Mouse (Mus musculus): Measurements from ENCODE around the gene Kif13a. TPM values are rescaled to one million over a fixed set of nuclear protein-coding genes. Genes with fewer than 3 reads are reported as not detected.
A peak's percentile ranks its signal among the peaks of the same experiment; 100 is the strongest.

The Kif13a gene
- polyA plus RNA-seq, 1 experiment from 2014 or later = 10.1 TPM

DNA sequence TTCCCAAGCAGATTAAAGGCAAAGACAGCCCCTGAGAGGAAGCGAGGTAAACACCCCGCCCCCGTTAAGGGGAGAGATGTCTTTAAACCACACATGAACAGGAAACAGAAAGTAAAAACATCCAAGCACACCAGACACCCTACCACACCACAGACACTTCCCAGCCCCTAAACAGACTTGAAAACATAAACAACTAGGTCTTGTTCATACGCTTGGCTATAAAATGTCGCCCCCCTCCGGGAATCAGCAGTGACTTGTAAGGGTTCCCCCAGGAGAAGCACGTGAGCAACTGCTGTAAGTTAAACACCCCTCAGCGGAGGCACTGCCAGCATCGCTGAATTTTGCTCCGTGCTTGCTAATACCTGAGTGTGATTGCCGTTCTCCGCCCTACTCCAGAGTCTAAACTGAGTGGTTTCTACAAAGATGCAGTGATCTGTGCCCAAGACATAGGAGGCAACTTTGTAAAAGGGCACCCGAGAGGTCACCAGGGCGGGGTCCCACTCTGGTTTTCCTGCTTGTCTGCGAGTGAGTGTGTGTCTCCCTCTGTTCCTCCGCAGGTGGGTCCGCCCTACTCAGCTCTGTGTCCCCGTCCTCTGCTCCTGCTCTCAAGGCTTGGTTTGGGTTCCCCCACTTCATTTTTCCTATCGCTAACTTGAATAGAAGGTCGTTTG is 193.7 kb downstream of the Kif13a start:
- H3K4me1 ChIP-seq (ENCODE audit: insufficient read depth, low read length) = peaks cover 9% of the 10 kb centered on the region; the same call in 1 of the 2 replicates
- peak; percentile 74 for ATAC-seq (ENCODE audit: low FRiP score, low TSS enrichment)
- peak overlapping the region; percentile 91 for H3K4me2 ChIP-seq (replicated peaks; ENCODE audit: low read depth, low read length)
- peak overlapping the region; percentile 65 for H3K9ac ChIP-seq (replicated peaks; ENCODE audit: low read length)
- H3K27me3 ChIP-seq (ENCODE audit: insufficient read depth, low read length) = no peaks in the 10 kb centered on the region
- no peaks in the 10 kb centered on the region for H3K9me3 ChIP-seq (ENCODE audit: low read length)
- 0% methylated on average over 20 of the region's 20 CpGs for WGBS
- peak overlapping the region; percentile 59 for H3K4me3 ChIP-seq (ENCODE audit: low read length)
- H3K27ac ChIP-seq (ENCODE audit: low read length) = peak overlapping the region; percentile 1; the same call in 1 of the 2 replicates
- no peaks in the 10 kb centered on the region for H3K36me3 ChIP-seq (ENCODE audit: insufficient read depth, low read length)

GRCm38 (mm10) chr13:46735219-46735807 is 194.4 kb downstream of the Kif13a start:
- Histone ChIP-seq H3K4me3 (ENCODE audit: low read length) (peak overlapping the region; percentile 59), H3K27me3 (ENCODE audit: insufficient read depth, low read length) (no peaks in the 10 kb centered on the region), H3K27ac (ENCODE audit: low read length) (peak overlapping the region; percentile 1; the same call in 1 of the 2 replicates), H3K4me1 (ENCODE audit: insufficient read depth, low read length) (peaks cover 9% of the 10 kb centered on the region; the same call in 1 of the 2 replicates), H3K36me3 (ENCODE audit: insufficient read depth, low read length) (no peaks in the 10 kb centered on the region), H3K9ac (replicated peaks; ENCODE audit: low read length) (peak overlapping the region; percentile 65), H3K9me3 (ENCODE audit: low read length) (no peaks in the 10 kb centered on the region), H3K4me2 (replicated peaks; ENCODE audit: low read depth, low read length) (peak overlapping the region; percentile 91)
- WGBS = 38% methylated on average over 11 of the region's 11 CpGs
- ATAC-seq (ENCODE audit: low FRiP score, low TSS enrichment) = no peak

- Histone ChIP-seq H3K9ac (replicated peaks; ENCODE audit: low read length) (no peak overlapping the region), H3K27me3 (ENCODE audit: insufficient read depth, low read length) (no peaks in the 10 kb centered on the region), H3K36me3 (ENCODE audit: insufficient read depth, low read length) (no peaks in the 10 kb centered on the region), H3K4me2 (replicated peaks; ENCODE audit: low read depth, low read length) (no peak overlapping the region), H3K4me3 (ENCODE audit: low read length) (no peak overlapping the region), H3K27ac (ENCODE audit: low read length) (no peak overlapping the region), H3K4me1 (ENCODE audit: insufficient read depth, low read length) (peaks cover 10% of the 10 kb centered on the region), H3K9me3 (ENCODE audit: low read length) (no peaks in the 10 kb centered on the region)
- 57% methylated on average over 2 of the region's 2 CpGs for WGBS
- no peak for ATAC-seq (ENCODE audit: low FRiP score, low TSS enrichment)
Observed at GRCm38 (mm10) chr13:46729998-46730397, 199.7 kb downstream of the Kif13a start.

GRCm38 (mm10) chr13:46728411-46728810 is 201.3 kb downstream of the Kif13a start:
- Histone ChIP-seq H3K9ac (replicated peaks; ENCODE audit: low read length) (peak overlapping the region; percentile 59), H3K27ac (ENCODE audit: low read length) (peak overlapping the region; percentile 96), H3K27me3 (ENCODE audit: insufficient read depth, low read length) (no peaks in the 10 kb centered on the region), H3K4me3 (ENCODE audit: low read length) (peak overlapping the region; percentile 99), H3K36me3 (ENCODE audit: insufficient read depth, low read length) (no peaks in the 10 kb centered on the region), H3K9me3 (ENCODE audit: low read length) (no peaks in the 10 kb centered on the region), H3K4me2 (replicated peaks; ENCODE audit: low read depth, low read length) (peak overlapping the region; percentile 65), H3K4me1 (ENCODE audit: insufficient read depth, low read length) (peaks cover 19% of the 10 kb centered on the region)
- 25% methylated on average over 5 of the region's 5 CpGs for WGBS
- ATAC-seq (ENCODE audit: low FRiP score, low TSS enrichment) = peak; percentile 7; the same call in 1 of the 2 replicates

DNA sequence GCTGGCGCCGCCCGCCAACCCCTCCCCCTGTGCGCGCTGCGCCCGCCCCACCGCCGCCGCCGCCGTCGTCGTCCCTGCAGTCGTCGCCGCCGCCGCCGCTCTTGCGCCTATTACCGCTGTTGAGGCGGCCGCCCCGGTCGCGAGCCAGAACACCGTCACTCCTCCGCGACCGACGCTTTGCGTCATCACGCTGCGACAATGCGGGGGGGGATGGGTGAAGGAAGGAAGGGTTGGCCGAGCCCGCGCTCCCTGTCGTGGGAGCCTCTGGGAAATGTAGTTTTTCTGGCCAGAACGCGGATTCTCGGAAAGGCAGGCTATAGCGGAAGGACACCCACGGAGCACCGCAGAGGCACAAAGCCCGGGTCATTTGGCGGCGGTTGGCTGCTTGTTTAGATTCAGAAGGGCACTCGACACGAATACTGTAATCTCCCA is 201.8 kb downstream of the Kif13a start, which contains the start of gene Nup153:
Gene Nup153 (minus strand): TSS at position 104 of the 432 bp plus-strand sequence.
- WGBS = 0% methylated on average over 33 of the region's 51 CpGs
- no peaks in the 10 kb centered on the region for H3K9me3 ChIP-seq (ENCODE audit: low read length)
- peaks cover 19% of the 10 kb centered on the region for H3K4me1 ChIP-seq (ENCODE audit: insufficient read depth, low read length)
- no peaks in the 10 kb centered on the region for H3K27me3 ChIP-seq (ENCODE audit: insufficient read depth, low read length)
- peak within 1 kb of the TSS; percentile 96 for H3K9ac ChIP-seq (replicated peaks; ENCODE audit: low read length)
- H3K4me2 ChIP-seq (replicated peaks; ENCODE audit: low read depth, low read length) = peak within 1 kb of the TSS; percentile 80
- peak within 1 kb of the TSS; percentile 96 for H3K27ac ChIP-seq (ENCODE audit: low read length)
- peak; percentile 95 for ATAC-seq (ENCODE audit: low FRiP score, low TSS enrichment)
- peak within 1 kb of the TSS; percentile 99 for H3K4me3 ChIP-seq (ENCODE audit: low read length)
- H3K36me3 ChIP-seq (ENCODE audit: insufficient read depth, low read length) = no peaks in the 10 kb centered on the region

DNA sequence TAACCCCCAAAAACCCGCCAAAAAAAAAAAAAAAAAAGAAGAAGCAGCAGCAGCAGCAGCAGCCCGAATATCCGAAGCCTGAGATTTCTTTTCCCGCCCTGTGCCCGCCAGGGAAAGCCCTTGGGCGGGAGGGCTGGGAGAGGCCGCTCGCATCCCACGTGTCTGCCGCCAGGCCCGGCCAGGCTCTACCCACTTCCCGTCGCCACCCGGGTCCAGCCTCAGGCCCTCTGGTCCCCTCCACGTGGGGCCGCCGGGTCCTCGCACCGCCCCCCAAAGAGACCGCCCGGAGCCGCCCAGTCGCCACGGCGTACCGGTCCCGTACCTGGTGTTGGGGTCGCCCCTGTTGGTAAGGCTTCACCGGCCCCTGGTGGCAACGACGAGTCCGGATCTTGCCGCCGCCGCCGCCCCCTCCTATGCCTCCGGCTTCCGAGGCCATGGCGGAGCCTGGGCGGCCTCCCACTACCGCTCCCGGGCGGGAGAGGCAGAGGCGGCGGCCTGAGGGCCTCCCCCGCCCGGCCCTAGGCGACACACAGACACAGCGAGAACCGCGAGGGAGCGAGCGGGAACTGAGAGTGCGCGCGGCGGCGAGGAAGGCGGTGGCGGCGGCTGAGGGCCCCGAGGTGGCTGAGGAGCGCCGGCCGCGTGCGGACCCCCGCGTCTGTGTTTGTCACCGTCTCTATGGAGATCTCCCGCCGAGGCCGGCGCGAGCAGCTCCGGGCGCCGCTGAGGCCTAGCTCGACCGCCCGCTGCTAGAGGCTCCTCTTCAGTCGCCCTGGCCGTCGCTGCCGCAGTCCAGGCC is 202.4 kb downstream of the Kif13a start:
- WGBS = under 1% methylated on average over 65 of the region's 85 CpGs
- peaks cover 19% of the 10 kb centered on the region for H3K4me1 ChIP-seq (ENCODE audit: insufficient read depth, low read length)

DNA sequence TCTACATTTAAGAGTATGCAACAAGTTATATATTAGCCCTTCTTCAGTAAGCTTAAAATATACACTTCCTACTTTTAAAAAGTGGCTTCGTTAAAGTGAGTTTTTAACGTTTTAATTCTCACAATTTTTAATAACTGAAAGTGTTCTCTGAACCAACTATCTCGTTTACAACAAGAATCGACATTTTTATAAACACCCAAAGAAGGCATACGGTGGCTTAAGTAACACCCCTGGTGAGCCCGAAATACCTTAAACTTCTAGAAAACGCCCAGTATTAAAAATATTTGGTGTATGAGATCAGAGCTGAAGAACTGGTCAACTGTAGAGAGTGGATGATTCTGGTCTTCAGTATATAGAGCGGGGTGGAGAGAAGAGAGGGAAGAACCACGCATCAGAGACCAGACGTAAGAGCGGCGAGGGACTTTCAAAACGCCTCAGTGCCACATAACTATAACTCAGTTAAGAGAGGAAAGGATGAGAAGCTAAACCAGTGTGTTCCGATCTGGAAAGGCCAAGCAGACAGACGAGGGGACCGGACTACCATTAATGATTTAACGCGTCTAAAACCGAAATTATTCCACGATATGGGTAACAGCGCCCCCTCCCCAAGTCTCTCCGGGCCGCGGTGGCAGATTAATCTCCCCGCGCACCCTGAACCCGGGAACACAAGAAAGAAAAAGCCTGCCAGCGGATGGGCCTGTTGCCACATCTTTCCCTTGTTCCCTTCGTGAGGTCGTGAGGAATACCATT is 203.2 kb downstream of the Kif13a start:
- Histone ChIP-seq H3K27me3 (ENCODE audit: insufficient read depth, low read length) (no peaks in the 10 kb centered on the region), H3K36me3 (ENCODE audit: insufficient read depth, low read length) (no peaks in the 10 kb centered on the region), H3K4me3 (ENCODE audit: low read length) (peak overlapping the region; percentile 99), H3K4me2 (replicated peaks; ENCODE audit: low read depth, low read length) (peak overlapping the region; percentile 80), H3K4me1 (ENCODE audit: insufficient read depth, low read length) (peaks cover 19% of the 10 kb centered on the region), H3K9me3 (ENCODE audit: low read length) (no peaks in the 10 kb centered on the region), H3K27ac (ENCODE audit: low read length) (peak overlapping the region; percentile 96), H3K9ac (replicated peaks; ENCODE audit: low read length) (peak overlapping the region; percentile 96)
- WGBS = under 1% methylated on average over 30 of the region's 30 CpGs
- no peak for ATAC-seq (ENCODE audit: low FRiP score, low TSS enrichment)

More for the DNA sequence above, 202.4 kb downstream of the Kif13a start:
- Histone ChIP-seq H3K4me2 (replicated peaks; ENCODE audit: low read depth, low read length) (peak overlapping the region; percentile 80), H3K4me3 (ENCODE audit: low read length) (peak overlapping the region; percentile 99), H3K27ac (ENCODE audit: low read length) (peak overlapping the region; percentile 96), H3K36me3 (ENCODE audit: insufficient read depth, low read length) (no peaks in the 10 kb centered on the region), H3K9ac (replicated peaks; ENCODE audit: low read length) (peak overlapping the region; percentile 96), H3K9me3 (ENCODE audit: low read length) (no peaks in the 10 kb centered on the region), H3K27me3 (ENCODE audit: insufficient read depth, low read length) (no peaks in the 10 kb centered on the region)
- ATAC-seq (ENCODE audit: low FRiP score, low TSS enrichment) = peak; percentile 88

DNA sequence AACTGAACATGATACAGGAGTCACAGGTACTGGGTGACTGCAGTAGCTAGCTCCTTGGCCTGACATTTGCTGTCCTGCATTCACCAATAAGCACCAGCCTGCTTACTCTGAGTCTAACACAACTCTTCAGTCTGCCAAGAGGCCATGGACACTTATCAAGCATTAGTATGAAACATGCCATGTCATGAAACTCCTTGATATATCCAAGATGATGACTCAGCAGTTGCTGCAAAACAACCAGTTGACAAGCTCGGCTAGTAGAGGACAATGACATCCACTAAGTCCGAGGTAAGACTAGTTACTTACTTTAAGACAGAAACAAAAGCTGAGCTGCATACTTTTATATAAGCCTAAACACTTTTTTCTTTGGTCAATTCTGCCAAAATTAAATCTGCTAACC is 204.4 kb downstream of the Kif13a start:
- no peak overlapping the region for H3K27ac ChIP-seq (ENCODE audit: low read length)
- peak overlapping the region; percentile 45 for H3K4me2 ChIP-seq (replicated peaks; ENCODE audit: low read depth, low read length)
- 28% methylated on average over 2 of the region's 2 CpGs for WGBS
- H3K9ac ChIP-seq (replicated peaks; ENCODE audit: low read length) = peak overlapping the region; percentile 31; the same call in 1 of the 2 replicates
- peaks cover 19% of the 10 kb centered on the region for H3K4me1 ChIP-seq (ENCODE audit: insufficient read depth, low read length)
- H3K4me3 ChIP-seq (ENCODE audit: low read length) = 0 out of 2 replicates have a peak overlapping the region, but pooled peaks have one; percentile 13
- H3K36me3 ChIP-seq (ENCODE audit: insufficient read depth, low read length) = no peaks in the 10 kb centered on the region
- ATAC-seq (ENCODE audit: low FRiP score, low TSS enrichment) = no peak
- H3K27me3 ChIP-seq (ENCODE audit: insufficient read depth, low read length) = no peaks in the 10 kb centered on the region
- no peaks in the 10 kb centered on the region for H3K9me3 ChIP-seq (ENCODE audit: low read length)

- no peaks in the 10 kb centered on the region for H3K27me3 ChIP-seq (ENCODE audit: insufficient read depth, low read length)
- 0 out of 2 replicates have a peak overlapping the region, but pooled peaks have one; percentile 26 for H3K9ac ChIP-seq (replicated peaks; ENCODE audit: low read length)
- peak overlapping the region; percentile 29; the same call in 1 of the 2 replicates for H3K4me2 ChIP-seq (replicated peaks; ENCODE audit: low read depth, low read length)
- ATAC-seq (ENCODE audit: low FRiP score, low TSS enrichment) = no peak
- H3K4me1 ChIP-seq (ENCODE audit: insufficient read depth, low read length) = peaks cover 19% of the 10 kb centered on the region
- H3K4me3 ChIP-seq (ENCODE audit: low read length) = no peak overlapping the region
- no peak overlapping the region for H3K27ac ChIP-seq (ENCODE audit: low read length)
- no peaks in the 10 kb centered on the region for H3K9me3 ChIP-seq (ENCODE audit: low read length)
- H3K36me3 ChIP-seq (ENCODE audit: insufficient read depth, low read length) = no peaks in the 10 kb centered on the region
Observed at GRCm38 (mm10) chr13:46724371-46724770, 205.3 kb downstream of the Kif13a start.

Measured in kidney, embryonic 16.5 days (tissue).